Mouse (Mus musculus) layer of hippocampus, postnatal 36 days (tissue): ENCODE results near the gene Tra2a. TPM values are rescaled to one million over a fixed set of nuclear protein-coding genes. Genes with fewer than 3 reads are reported as not detected.
"Not testable (repeated sequence)": the region's sequence is repeated elsewhere in the genome, so short reads cannot be mapped to it uniquely, and the experiment has no call there.

Experiments used
- DNase-seq, 2 experiments: peaks; one replicate each; pipeline ENCODE4 v3.0.0; 2022
- total RNA-seq, 2 experiments: library from RNA; stranded (reverse); gene quantifications; 2 replicates each; pipeline ENCODE4 v1.2.3; 2021

Gene Tra2a
- total RNA-seq, result 100 to 1,000 TPM in 1 of 2 experiments, 10 to 100 TPM in 1; 92.3 to 105 TPM

DNA sequence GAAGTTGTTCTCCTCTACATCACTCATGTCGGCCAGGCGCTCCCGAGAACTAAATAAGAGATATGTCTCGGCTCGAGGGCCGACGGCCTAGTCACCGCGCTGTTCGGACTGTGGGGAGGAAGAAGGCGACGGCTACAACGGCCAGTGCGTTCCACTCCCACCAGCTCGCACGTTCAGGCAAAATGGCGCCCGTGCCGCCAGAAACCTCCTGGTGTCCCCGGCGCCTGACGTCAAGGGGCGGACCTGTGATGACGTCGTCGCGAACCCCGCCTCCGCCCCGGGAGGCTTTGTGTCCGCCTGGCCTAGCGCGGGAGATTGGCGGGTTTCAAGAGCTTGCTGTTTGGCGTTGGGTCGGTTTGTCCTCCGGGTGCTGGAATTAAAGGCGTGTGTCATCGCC lies at the start of gene Tra2a:
Gene Tra2a, minus strand, starts transcription at position 187 of the 397 bp plus-strand sequence.
- DNase-seq, result peak; percentile 96

DNA sequence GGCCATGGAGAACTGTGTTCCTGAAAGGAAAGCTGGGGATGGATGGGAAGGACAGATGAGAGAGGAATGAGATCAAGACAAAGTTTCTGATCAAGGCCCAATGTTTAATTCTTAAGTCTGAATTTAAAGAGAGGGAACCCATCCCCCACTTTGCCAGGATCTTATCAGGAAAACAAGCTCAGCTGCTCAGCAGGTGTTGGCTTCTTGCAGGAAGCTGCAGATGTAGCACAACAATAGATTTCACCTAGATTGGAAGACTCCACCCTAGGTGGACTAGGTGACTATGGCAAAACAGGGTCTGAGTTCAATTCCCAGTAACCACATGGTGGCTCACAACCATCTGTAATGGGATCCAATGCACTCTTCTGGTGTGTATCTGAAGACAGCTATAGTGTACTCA lies 34.5 kb upstream of the Tra2a start:
- no peak for DNase-seq

DNA sequence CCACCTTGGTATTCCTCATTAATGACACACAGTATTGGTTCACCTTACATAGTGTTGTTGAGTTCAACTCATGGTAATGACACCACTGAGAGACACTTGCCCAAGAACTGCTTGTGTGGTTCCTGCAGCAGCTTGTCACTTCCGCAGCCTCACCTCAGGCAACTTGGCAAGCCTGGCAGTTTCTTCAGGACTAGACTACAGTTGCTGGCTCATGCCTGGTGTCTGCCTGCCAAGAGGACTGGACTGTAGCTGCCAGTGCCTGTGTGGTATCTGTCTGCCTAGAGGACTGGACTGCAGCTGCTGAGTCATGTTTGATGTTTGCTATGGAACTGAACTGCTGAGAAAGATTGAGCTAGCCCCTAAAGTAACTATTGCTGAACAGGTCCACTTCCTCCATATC lies 18.3 kb upstream of the Tra2a start:
- DNase-seq, result peak in 1 of 2 experiments; percentile 3

DNA sequence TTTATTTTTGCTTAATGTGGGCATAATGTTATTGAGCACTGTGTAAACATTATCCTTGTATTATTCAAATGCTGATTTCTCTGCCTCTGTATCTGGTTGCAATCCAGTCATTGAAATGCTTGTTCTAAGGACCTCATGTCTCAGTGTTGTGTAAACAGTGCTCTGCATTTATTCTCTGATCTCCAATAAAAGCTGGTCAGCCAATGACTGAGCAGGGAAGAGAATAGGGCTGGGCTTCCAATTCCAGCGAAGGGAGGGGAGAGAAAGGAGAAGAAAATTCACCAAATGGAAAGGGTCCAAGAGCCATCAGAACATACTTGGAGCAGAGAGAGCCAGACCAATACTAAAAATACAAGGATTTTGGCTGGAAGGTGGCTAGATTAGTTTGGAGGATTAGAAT lies 17.1 kb upstream of the Tra2a start:
- DNase-seq, result no peak

DNA sequence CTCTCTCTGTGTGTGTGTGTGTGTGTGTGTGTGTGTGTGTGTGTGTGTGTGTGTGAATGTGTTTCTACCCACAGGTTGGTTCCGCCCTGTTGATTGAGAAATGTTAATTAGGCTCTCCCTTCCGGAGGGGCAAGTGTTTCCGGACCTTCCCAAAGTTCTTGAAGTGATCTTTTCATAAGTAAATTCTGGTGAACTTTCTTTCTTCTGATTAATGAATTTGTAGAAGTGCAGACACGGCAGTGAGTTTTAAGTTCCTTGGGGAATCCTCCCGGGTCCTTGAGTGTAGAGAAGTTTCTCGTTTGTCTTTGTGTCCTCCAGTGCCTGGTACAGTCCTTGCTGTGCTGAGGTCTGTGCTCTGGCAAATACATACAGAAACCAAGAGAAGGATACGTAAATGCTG lies 11.5 kb upstream of the Tra2a start:
- no peak for DNase-seq

DNA sequence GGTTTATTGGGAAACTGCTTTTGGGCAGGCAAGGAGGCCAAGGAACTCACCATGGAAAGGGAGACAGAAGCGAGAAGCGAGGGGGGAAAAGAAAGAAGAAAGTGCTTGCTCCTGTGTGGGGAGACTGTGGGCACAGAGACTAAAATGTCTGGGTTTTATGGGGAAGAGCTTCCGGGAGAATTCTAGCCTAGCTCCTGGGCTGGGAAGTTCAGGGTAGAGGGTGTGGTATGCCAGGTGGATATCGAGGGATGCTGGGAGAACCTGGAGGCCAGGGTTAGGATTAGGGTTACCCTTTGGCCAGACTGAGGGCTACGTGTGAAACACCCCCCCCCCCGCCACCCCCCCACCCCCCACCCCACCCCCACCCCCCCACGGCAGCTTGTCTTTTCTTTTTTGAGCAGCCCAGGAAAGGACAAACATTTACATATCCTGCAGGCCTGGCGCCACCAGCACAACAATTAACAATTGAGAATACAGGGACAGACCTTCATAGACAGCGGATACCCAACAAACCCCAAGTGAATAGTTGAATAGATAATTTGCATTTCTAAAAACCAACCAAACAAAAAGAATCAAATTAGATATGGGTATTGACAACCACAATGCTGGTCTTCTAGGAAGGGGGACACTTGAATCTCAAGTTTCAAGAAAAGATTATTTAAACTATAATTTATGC lies 10.7 kb upstream of the Tra2a start:
- DNase-seq, result no peak

DNA sequence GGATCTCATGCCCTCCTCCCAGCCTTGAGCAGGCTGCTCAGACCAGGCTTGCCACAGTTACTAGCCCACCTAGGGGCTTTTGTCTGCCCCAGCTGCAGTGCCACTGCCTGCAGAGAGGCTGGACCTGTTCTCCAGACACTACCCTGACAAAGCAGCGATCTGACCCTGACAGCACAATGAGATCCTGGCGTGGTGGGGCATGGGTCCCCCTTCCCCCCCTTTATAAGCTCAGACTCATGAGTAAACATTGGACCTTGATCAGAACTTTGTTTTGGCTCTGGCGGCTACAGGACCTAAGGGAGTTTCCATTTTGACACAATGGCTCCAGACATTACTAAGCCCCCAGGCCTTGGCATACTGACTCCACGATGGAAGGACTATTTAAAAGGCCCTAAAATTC lies 10.1 kb upstream of the Tra2a start:
- DNase-seq, result no peak

DNA sequence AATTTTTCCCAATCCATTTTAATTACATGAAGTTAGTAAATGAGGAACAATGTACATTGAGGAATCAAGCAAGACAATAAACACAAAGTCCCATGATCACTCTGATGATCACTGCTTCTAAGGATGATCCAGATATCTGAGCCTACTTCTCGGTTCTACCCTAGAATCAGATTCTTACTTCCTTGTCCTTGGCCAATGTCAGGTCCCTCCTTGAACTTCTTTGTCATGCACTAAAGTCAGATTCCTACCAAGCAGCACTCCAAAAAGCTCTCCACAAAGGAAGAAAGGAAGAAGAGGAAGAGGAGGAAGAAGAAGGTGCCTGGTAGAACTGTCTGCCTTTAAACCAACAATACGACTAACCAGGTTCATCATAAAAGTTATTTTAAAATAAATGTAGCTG lies 9.0 kb upstream of the Tra2a start:
- DNase-seq, result no peak

DNA sequence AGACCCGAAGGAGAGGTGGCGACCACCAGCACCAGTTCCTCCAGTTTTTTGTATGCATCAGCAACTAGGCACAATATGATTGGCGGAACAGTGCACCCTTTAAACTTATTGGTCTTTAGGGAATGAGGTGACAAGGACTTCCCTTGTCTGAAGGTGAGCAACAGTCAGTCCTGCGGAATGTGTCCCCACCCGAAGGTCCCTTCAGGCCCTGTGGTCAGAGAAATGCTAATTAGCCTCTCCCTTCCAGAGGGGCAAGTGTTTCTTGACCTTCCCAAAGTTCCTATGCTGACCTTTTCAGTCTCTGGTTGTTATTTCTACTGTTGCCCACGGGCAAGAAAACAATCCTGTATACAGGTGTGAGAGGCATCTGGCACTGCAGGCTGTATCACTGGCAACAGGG lies 8.0 kb upstream of the Tra2a start:
- no peak for DNase-seq

DNA sequence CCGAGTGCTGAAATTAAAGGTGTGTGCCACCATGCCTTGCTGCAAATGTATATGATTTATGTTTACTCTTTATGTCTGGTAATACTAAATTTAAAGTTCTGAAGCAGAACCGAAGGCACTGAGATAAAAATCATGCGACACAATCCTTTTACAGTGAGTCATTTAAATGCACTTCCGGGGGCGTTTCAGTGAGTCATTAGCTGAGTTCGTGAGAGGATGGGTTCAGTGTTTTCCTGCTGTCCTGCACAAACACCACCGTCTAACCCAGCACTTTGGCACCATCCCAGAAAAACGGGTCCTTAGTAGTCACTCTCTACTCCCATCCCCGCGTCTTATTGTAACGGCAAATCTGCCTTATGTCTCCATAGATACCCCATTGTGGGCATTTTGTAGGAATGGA lies 6.1 kb upstream of the Tra2a start:
- DNase-seq, result no peak

DNA sequence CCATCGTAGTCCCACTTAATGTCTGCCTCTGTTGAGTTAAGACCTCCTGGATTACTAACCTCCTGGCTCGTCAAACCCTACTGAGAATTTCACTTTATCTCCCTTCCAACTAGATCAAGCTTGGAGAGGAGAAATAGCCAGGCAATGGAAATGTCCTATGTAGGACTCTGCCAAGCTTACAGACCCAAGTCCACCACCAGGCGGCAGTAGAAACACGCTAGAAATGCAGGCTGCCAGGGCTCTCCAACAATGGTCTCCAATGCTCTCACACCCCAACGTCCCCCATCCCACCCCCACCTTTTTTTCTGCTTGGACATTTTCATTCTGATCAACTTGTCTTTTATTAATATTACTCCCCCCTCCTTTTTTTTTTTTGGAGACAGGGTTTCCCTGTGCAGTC lies 5.4 kb upstream of the Tra2a start:
- peak; percentile 59 to 66 for DNase-seq

DNA sequence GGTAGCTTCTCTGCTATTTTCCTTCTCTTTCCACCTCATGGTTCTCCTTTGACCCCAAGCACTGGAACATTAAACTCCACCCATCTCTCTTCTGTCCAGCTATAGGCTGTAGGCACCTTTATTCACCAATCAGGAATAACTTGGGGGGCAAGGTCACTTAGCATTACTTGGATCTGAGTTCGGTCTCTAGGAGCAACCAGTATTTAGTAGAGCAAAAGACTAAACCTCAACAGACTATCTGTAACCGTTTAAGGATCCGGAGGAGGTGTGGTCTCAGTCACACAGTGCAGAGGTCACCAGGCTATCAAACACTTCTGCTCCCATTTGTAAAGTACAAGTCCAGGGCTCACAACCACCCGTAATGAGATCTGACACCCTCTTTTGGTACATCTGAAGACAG lies 3.9 kb upstream of the Tra2a start:
- no peak for DNase-seq

DNA sequence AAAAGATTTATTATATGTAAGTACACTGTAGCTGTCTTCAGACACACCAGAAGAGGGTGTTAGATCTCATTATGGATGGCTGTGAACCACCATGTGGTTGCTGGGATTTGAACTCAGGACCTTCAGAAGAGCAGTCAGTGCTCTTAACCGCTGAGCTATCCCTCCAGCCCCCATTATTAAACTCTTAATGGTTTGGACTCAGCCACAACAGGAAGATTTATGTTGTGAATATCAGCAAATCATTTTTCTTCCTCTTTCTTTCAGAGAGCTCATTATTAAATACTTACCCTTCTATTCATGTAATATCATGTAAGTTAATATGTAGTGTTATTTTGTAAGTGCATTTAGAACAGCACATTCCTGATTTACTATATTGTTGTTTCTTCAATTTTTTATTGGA lies 1.4 kb upstream of the Tra2a start:
- not testable (repeated sequence) for DNase-seq

DNA sequence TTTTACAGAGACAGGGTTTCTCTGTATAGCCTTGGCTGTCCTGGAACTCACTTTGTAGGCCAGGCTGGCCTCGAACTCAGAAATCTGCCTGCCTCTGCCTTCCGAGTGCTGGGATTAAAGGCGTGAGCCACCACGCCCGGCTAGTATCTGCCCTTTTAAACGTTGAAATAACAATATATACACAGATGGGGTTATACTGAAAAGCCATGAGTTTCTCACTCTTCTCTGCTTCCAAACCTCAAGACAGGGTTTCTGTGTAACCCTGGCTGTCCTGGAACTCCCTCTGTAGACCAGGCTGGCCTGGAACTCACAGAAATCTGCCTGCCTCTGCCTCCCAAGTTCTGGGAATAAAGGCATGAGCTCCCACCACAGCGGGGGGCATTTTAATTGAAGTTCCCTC lies 613 bp upstream of the Tra2a start:
- not testable (repeated sequence) for DNase-seq

DNA sequence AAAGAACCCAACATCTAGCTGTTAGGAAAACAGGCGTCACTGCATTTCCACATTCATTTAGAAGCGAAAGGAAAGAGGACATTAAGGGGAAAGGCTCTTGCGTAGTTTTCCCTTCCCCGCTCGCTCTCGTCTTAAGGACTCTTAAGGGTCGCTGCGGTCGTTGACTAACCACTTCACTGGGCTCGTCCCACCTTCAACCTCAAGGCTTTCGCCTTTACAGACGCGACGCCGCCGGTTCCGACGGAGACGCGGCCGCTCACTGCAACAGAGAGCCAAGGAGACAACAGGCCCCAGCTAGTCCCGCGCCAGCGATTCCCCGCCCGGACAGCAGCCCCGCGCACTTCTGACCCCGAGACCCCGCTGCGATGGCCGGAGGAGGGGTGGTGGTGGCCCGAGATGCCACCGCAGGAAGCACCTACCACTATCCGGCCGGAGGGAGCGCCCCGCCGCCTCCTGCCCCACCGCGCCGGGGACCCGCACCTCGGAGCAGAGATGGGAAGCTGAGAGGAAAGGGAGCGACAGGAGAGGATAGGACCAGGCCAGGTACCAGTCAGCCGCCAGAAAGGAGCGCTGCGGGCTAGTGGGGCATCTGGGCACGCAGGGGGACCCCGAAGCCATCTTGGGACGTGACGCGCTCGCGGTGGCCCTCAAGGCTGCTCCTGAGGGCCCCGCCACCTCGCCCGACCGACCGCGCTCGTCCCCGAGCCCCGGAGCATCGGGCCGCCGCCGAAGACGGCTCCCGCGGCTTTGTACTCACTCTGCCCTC lies 569 bp downstream of the Tra2a start:
- no peak for DNase-seq

DNA sequence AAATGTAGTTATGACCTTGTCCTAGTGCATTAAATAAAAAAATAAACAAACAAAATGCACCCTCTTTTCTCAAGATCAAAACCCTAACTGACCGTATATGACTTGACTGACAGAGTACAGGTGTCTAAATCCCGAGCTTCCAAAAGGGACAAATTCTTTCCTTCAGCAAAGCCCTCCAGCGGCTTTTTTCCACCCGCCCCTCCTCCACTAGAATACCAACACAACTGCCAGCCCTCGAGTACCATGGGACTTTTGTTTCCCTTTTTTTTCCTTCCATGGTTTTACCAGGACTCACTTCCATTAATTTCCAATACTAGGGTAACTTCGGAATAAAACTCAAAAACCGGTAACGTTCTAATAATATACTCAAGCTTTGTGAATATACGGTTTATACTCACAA lies 1.4 kb downstream of the Tra2a start:
- DNase-seq, result no peak

DNA sequence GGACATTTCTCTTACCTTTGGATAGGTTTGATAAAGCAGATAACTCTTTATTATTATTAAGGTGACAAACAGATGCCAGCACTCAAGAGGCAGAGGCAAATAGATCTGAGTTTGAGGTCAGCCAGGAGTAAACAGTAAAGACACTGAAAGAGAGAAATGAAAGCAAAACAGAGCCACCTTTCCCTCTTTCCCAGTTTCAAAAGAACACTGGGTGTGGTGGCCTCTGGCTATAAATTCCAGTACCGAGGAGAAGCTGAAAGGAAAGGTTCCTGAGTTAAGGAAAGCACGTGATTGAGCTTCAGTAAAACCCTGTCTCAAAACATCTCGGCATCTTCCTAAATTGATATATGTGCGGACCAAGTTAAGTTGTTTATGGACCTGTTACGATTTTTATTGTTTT lies 4.1 kb downstream of the Tra2a start:
- DNase-seq, result no peak

DNA sequence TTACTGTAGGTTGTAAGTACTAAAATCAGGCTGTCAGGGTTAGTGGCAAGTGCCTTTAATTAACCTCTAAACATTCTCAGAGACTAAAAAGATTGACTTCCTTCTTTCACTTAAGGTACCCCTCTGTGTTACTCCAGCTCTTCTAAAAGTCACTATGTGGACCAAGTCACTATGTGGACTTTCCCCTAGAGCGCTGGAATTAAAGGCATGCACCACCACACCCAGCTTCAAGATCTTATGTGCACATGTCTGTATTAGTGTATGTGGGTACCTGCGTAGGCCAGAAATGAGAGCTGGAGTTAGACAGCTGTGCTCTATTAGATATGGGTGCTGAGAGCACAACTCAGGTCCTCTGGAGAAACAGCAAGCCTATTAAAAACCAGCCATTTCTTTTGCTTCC lies 6.0 kb downstream of the Tra2a start:
- DNase-seq, result no peak

DNA sequence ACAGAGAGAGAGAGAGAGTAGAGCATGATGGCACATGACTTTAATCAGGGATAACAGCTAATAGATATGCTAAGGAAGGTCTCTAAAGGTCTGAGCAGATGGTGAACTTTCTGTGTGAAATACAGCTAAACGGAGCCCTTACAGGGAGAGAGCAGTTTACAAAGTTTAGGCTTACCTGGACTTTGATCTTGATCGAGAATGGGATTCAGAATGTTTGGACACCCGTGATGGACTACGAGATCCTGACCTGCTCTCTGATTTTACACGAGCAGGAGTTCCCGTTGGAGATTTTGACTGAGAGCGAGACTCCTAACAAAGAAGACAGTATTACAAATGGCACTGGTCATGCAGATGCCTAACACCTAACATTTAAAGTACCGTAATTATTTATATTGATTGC lies 11.6 kb downstream of the Tra2a start:
- DNase-seq, result no peak

DNA sequence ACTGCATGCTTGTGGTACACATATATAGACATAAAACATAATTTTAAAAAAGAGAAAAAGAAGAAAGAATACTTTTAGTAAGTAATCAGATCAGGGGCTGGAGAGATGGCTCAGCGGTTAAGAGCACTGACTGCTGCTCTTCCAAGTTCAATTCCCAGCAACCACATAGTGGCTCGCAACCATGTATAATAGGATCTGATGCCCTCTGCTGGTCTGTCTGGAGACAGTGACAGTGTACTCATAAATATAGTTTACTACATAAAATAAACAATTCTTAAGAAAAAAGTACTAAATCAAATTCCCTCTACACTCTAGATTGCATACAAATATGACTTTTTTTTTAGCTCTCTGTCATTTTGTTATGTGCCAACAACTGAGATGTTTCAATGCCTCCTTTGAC lies 12.6 kb downstream of the Tra2a start:
- no peak for DNase-seq

DNA sequence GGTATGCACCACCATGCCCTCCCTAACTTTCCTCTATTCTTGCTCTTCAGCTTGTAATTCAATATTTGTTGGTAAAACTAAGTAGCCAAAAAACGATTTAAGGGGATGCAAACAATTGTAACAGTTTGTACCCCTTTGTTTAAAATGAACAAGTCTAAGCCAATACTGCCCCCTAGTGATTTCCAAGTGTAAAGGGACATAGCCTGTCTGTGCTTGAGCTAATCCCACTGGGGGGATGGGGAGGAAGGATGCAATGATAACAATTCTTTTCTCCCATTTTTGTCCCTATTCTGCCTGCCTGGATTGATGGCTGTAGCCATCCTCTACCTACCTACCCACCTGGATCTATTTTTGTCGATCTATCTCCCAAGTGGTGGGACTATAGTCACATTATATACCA lies 16.6 kb downstream of the Tra2a start:
- DNase-seq, result no peak

DNA sequence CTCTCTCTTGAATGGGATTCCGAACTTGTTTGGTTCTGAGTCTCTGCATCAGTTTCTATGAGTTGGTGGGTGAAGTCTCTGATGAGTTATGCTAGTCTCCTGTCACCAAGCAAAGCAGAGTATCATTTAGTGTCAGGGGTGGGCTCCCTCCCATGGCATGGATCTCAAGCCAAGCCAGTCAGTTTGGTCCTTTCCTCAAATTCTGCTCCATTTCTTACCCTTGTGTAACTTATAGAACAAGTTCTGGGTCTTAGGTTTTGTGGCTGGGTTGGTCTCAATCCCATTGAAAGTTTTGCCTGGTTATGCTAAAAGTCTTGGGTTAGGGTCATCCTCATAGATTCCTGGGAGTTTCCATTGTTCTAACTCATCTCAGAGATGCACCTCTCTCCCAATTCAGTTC lies 21.5 kb downstream of the Tra2a start:
- DNase-seq, result no peak

DNA sequence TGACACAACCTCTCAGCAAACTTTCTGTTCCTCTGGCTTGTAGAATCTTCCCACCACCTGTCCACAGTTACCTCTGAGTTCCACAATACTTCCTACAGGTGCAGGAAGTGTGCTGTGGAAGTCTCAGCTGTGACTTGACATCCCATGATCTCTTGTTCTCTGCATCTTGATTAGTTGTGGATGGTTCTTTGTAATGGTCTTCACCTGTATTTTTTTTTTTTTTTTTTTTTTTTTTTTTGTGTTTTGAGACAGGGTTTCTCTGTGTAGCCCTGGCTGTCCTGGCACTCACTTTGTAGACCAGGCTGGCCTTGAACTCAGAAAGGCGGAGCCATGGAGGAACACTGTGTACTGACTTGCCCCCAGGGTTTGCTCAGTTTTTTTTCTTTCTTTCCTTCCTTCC lies 22.3 kb downstream of the Tra2a start:
- no peak for DNase-seq

DNA sequence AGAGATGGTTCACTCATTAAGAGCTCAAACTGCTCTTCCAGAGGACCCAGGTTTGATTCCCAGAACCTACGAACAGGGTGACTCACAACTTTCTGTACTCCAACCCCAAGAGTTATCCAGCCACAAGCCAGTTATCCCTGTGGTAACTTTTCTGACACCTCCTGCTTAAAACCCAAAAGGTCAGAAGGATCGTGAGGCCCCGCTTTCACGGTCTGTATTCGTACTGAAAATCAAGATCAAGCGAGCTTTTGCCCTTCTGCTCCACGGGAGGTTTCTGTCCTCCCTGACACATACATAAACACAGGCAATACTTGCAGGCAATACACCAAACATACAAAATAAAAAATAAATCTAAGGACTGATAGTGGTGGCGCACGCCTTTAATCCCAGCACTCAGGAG lies 27.5 kb downstream of the Tra2a start:
- DNase-seq, result peak; percentile 100
